Mouse (Mus musculus): ENCODE results near the gene Ccr1l1. TPM values are rescaled to one million over a fixed set of nuclear protein-coding genes. Genes with fewer than 3 reads are reported as not detected.
"Not testable (repeated sequence)": the region's sequence is repeated elsewhere in the genome, so short reads cannot be mapped to it uniquely, and the experiment has no call there.

The Ccr1l1 gene
- polyA plus RNA-seq (2012; rRNA removed): 0.20 and 0.28 TPM in 2 replicates

GRCm38 (mm10) chr9:123978308-123978707 lies at the start of gene Ccr1l1:
Gene Ccr1l1 (minus strand): TSS chr9:123978408.
- no peak for DNase-seq (ENCODE audit: low read depth)

GRCm38 (mm10) chr9:124021672-124022071 lies 43.5 kb upstream of the Ccr1l1 start, which contains the start of gene Ccr3:
Gene Ccr3 (plus strand): TSS chr9:124021972.
- DNase-seq (ENCODE audit: low read depth): no peak

GRCm38 (mm10) chr9:124019887-124020286 lies 41.7 kb upstream of the Ccr1l1 start:
- no peak for DNase-seq (ENCODE audit: low read depth)

- DNase-seq (ENCODE audit: low read depth): no peak
Measured at GRCm38 (mm10) chr9:124016048-124016447, 37.8 kb upstream of the Ccr1l1 start.

- DNase-seq (ENCODE audit: low read depth): no peak
Measured at GRCm38 (mm10) chr9:124014985-124015652, 36.9 kb upstream of the Ccr1l1 start.

GRCm38 (mm10) chr9:124013270-124013669 lies 35.1 kb upstream of the Ccr1l1 start:
- no peak for DNase-seq (ENCODE audit: low read depth)

- DNase-seq (ENCODE audit: low read depth): no peak
Measured at GRCm38 (mm10) chr9:124012691-124013090, 34.5 kb upstream of the Ccr1l1 start.

GRCm38 (mm10) chr9:123999784-124000183 lies 21.6 kb upstream of the Ccr1l1 start:
- no peak for DNase-seq (ENCODE audit: low read depth)

GRCm38 (mm10) chr9:123997719-123998118 lies 19.5 kb upstream of the Ccr1l1 start:
- DNase-seq (ENCODE audit: low read depth): no peak

GRCm38 (mm10) chr9:123991312-123991906 lies 13.2 kb upstream of the Ccr1l1 start:
- no peak for DNase-seq (ENCODE audit: low read depth)

GRCm38 (mm10) chr9:123989671-123990070 lies 11.5 kb upstream of the Ccr1l1 start:
- DNase-seq (ENCODE audit: low read depth): no peak

GRCm38 (mm10) chr9:123986217-123986616 lies 8.0 kb upstream of the Ccr1l1 start:
- no peak for DNase-seq (ENCODE audit: low read depth)

GRCm38 (mm10) chr9:123984943-123985342 lies 6.7 kb upstream of the Ccr1l1 start:
- DNase-seq (ENCODE audit: low read depth): no peak

GRCm38 (mm10) chr9:123982720-123983119 lies 4.5 kb upstream of the Ccr1l1 start:
- DNase-seq (ENCODE audit: low read depth): no peak

- DNase-seq (ENCODE audit: low read depth): no peak
Measured at GRCm38 (mm10) chr9:123981909-123982308, 3.7 kb upstream of the Ccr1l1 start.

- DNase-seq (ENCODE audit: low read depth): not testable (repeated sequence)
Measured at GRCm38 (mm10) chr9:123980858-123981475, 2.8 kb upstream of the Ccr1l1 start.

GRCm38 (mm10) chr9:123976876-123977663 lies 1.1 kb downstream of the Ccr1l1 start:
- DNase-seq (ENCODE audit: low read depth): no peak

- DNase-seq (ENCODE audit: low read depth): no peak
Measured at GRCm38 (mm10) chr9:123975630-123976029, 2.6 kb downstream of the Ccr1l1 start.

- DNase-seq (ENCODE audit: low read depth): no peak
Measured at GRCm38 (mm10) chr9:123968290-123968912, 9.8 kb downstream of the Ccr1l1 start, which contains the start of gene Ccr1. Gene Ccr1 (minus strand): TSS chr9:123968692.

- DNase-seq (ENCODE audit: low read depth): not testable (repeated sequence)
Measured at GRCm38 (mm10) chr9:123966858-123967495, 11.2 kb downstream of the Ccr1l1 start.

- DNase-seq (ENCODE audit: low read depth): peak; percentile 64
Measured at GRCm38 (mm10) chr9:123964776-123965175, 13.4 kb downstream of the Ccr1l1 start.
